Mouse (Mus musculus): ENCODE data around the gene Plcb4. TPM values are rescaled to one million over a fixed set of nuclear protein-coding genes. Genes with fewer than 3 reads are reported as not detected.
A peak's percentile ranks its signal among the peaks of the same experiment; 100 is the strongest.
"Not testable (repeated sequence)": the region's sequence is repeated elsewhere in the genome, so short reads cannot be mapped to it uniquely, and the experiment has no call there.

Plcb4 gene
- polyA plus RNA-seq, 1 experiment from 2014 or later: 44.9 TPM

DNA sequence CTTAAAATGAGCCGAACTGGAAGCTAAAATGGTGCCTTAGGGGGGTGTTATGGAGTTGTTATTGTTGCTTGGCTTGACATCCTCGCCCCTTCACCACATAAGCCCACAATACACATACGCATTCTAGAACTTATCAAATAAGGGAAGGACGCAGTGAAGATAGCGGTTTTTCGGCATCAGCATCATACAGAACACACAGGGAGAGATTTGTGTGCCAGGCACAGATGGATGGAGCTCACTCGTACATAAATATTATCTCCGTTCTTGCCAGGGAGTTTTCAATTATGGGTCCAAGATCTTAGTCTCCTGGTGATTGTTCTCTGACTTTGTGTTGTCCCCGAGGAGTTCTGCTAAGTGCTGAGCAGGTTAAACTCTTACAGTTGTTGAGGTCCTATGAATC is 50.0 kb downstream of the Plcb4 start:
- Histone ChIP-seq H3K27ac (replicated peaks in 1 of 2; ENCODE audit: control insufficient read depth in 1 of 2, insufficient read depth in 1 of 2, low read depth in 2 of 2, low read length in 2 of 2) (no peak overlapping the region), H3K4me3 (ENCODE audit: control insufficient read depth in 1 of 2, insufficient read depth in 1 of 2, low read depth in 1 of 2, low read length in 2 of 2) (no peak overlapping the region), H3K36me3 (ENCODE audit: control insufficient read depth, insufficient read depth, low read length) (no peaks in the 10 kb centered on the region), H3K4me1 (ENCODE audit: control insufficient read depth in 2 of 2, insufficient read depth in 2 of 2, low read length in 2 of 2) (peaks cover 14 to 42% of the 10 kb centered on the region in 2 experiments), H3K27me3 (ENCODE audit: control insufficient read depth, insufficient read depth, low read length) (no peaks in the 10 kb centered on the region), H3K4me2 (ENCODE audit: low read length) (no peak overlapping the region), H3K9me3 (ENCODE audit: control insufficient read depth, low read length) (no peaks in the 10 kb centered on the region), H3K9ac (ENCODE audit: low read length) (no peak overlapping the region)
- 80% methylated on average over 9 of the region's 9 CpGs for WGBS
- ATAC-seq (ENCODE audit: insufficient number of reproducible peaks, insufficient read depth, low FRiP score, low read depth): no peak

GRCm38 (mm10) chr2:135709736-135710135 is 50.9 kb downstream of the Plcb4 start:
- H3K36me3 ChIP-seq (ENCODE audit: control insufficient read depth, insufficient read depth, low read length); H3K4me3 ChIP-seq (ENCODE audit: control insufficient read depth in 1 of 2, insufficient read depth in 1 of 2, low read depth in 1 of 2, low read length in 2 of 2); H3K4me2 ChIP-seq (ENCODE audit: low read length); H3K9ac ChIP-seq (ENCODE audit: low read length); H3K9me3 ChIP-seq (ENCODE audit: control insufficient read depth, low read length); H3K27me3 ChIP-seq (ENCODE audit: control insufficient read depth, insufficient read depth, low read length); H3K27ac ChIP-seq (replicated peaks in 1 of 2; ENCODE audit: control insufficient read depth in 1 of 2, insufficient read depth in 1 of 2, low read depth in 2 of 2, low read length in 2 of 2); ATAC-seq (ENCODE audit: insufficient number of reproducible peaks, insufficient read depth, low FRiP score, low read depth): not testable (repeated sequence)
- peaks cover 14 to 42% of the 10 kb centered on the region in 2 experiments for H3K4me1 ChIP-seq (ENCODE audit: control insufficient read depth in 2 of 2, insufficient read depth in 2 of 2, low read length in 2 of 2)

DNA sequence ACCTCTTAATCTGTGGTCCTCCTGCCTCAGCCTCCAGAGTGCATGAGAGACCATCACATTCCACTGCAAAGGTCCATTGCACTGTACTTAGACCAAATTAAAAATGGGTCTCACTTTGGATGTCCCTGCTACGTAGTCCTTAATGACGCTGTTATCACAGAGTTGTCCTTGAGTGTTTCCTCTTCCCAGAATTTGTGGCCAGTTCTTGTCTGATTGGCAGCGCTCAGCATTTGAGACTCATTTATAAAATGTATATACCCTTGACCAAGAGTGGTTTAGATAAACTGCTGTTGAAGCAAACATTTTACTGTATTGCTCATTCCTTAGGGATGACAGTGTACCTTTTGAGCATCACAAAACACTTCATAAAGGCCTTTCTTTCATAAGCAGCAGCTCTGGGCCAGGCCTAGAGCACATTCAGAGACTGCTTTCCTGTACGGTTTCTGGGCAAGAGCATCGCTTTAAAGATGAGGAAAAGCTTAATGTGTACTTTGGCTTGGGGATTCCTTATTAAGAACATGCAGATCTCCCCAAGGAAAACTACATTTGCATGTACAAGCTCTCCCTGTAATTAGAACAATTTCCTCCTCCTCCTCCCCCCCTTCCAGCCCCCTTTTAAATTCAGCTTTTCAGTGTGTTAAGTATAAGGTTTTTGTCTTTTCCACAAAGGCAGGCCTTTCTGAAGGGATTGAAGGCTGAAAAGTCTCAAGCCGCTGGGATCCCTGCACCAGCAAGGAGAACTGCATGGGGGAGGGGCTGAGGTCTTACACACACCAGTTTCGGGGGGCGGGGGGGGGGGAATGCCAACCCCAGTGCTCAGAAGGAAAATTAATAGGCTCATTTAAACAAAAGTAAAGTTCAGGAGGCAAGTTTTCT is 52.5 kb downstream of the Plcb4 start:
- Histone ChIP-seq H3K27me3 (ENCODE audit: control insufficient read depth, insufficient read depth, low read length) (no peaks in the 10 kb centered on the region), H3K9me3 (ENCODE audit: control insufficient read depth, low read length) (no peaks in the 10 kb centered on the region), H3K4me2 (ENCODE audit: low read length) (peak overlapping the region; percentile 53), H3K9ac (ENCODE audit: low read length) (peak overlapping the region; percentile 65), H3K4me3 (ENCODE audit: control insufficient read depth in 1 of 2, insufficient read depth in 1 of 2, low read depth in 1 of 2, low read length in 2 of 2) (peak overlapping the region in 1 of 2 experiments; percentile 16; a peak in 2 of 4 replicates), H3K27ac (replicated peaks in 1 of 2; ENCODE audit: control insufficient read depth in 1 of 2, insufficient read depth in 1 of 2, low read depth in 2 of 2, low read length in 2 of 2) (peak overlapping the region; percentile 88 to 93), H3K4me1 (ENCODE audit: control insufficient read depth in 2 of 2, insufficient read depth in 2 of 2, low read length in 2 of 2) (peaks cover 13 to 42% of the 10 kb centered on the region in 2 experiments), H3K36me3 (ENCODE audit: control insufficient read depth, insufficient read depth, low read length) (no peaks in the 10 kb centered on the region)
- WGBS: 22% methylated on average over 8 of the region's 8 CpGs
- ATAC-seq (ENCODE audit: insufficient number of reproducible peaks, insufficient read depth, low FRiP score, low read depth): 0 out of 2 replicates have a peak, but pooled peaks have one; percentile 52

- ATAC-seq (ENCODE audit: insufficient number of reproducible peaks, insufficient read depth, low FRiP score, low read depth): peak; percentile 83
- H3K9ac ChIP-seq (ENCODE audit: low read length): peak overlapping the region; percentile 65; the same call in 1 of the 2 replicates
- H3K27me3 ChIP-seq (ENCODE audit: control insufficient read depth, insufficient read depth, low read length): no peaks in the 10 kb centered on the region
- H3K4me2 ChIP-seq (ENCODE audit: low read length): peak overlapping the region; percentile 53
- 5% methylated on average over 8 of the region's 8 CpGs for WGBS
- H3K9me3 ChIP-seq (ENCODE audit: control insufficient read depth, low read length): no peaks in the 10 kb centered on the region
- H3K27ac ChIP-seq (replicated peaks in 1 of 2; ENCODE audit: control insufficient read depth in 1 of 2, insufficient read depth in 1 of 2, low read depth in 2 of 2, low read length in 2 of 2): peak overlapping the region; percentile 8 to 93; a peak in 2 of 4 replicates
- H3K36me3 ChIP-seq (ENCODE audit: control insufficient read depth, insufficient read depth, low read length): no peaks in the 10 kb centered on the region
- H3K4me1 ChIP-seq (ENCODE audit: control insufficient read depth in 2 of 2, insufficient read depth in 2 of 2, low read length in 2 of 2): peaks cover 14 to 48% of the 10 kb centered on the region in 2 experiments
- H3K4me3 ChIP-seq (ENCODE audit: control insufficient read depth in 1 of 2, insufficient read depth in 1 of 2, low read depth in 1 of 2, low read length in 2 of 2): peak overlapping the region in 1 of 2 experiments; percentile 16; a peak in 2 of 4 replicates
These were observed 53.1 kb downstream of the Plcb4 start for GRCm38 (mm10) chr2:135711925-135712288.

DNA sequence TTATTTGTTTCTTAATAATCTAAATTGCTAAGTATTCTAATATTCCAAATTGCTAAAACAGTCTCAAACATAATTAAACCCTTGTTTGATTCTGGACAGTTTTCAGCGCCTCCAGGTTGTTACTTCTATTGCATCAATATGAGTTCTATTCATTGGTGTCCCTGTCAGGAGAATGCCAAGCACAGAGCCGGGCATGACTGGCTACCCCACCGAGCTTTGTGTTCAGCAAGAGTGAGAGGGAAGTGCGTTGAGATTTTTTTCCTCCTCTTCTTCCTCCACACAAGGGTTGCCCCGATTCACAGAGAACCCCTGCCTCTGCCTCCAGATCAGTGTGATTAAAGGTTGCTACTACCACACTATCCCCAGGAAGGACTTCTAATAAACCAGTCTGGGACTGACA is 53.5 kb downstream of the Plcb4 start:
- Histone ChIP-seq H3K4me3 (ENCODE audit: control insufficient read depth in 1 of 2, insufficient read depth in 1 of 2, low read depth in 1 of 2, low read length in 2 of 2) (no peak overlapping the region), H3K9me3 (ENCODE audit: control insufficient read depth, low read length) (no peaks in the 10 kb centered on the region), H3K36me3 (ENCODE audit: control insufficient read depth, insufficient read depth, low read length) (no peaks in the 10 kb centered on the region), H3K9ac (ENCODE audit: low read length) (peak overlapping the region; percentile 39; the same call in 1 of the 2 replicates), H3K4me1 (ENCODE audit: control insufficient read depth in 2 of 2, insufficient read depth in 2 of 2, low read length in 2 of 2) (peaks cover 17 to 51% of the 10 kb centered on the region in 2 experiments), H3K27me3 (ENCODE audit: control insufficient read depth, insufficient read depth, low read length) (no peaks in the 10 kb centered on the region), H3K27ac (replicated peaks in 1 of 2; ENCODE audit: control insufficient read depth in 1 of 2, insufficient read depth in 1 of 2, low read depth in 2 of 2, low read length in 2 of 2) (peak overlapping the region in 1 of 2 experiments; percentile 93; a peak in 1 of 4 replicates), H3K4me2 (ENCODE audit: low read length) (peak overlapping the region; percentile 53)
- 36% methylated on average over 5 of the region's 5 CpGs for WGBS
- no peak for ATAC-seq (ENCODE audit: insufficient number of reproducible peaks, insufficient read depth, low FRiP score, low read depth)

DNA sequence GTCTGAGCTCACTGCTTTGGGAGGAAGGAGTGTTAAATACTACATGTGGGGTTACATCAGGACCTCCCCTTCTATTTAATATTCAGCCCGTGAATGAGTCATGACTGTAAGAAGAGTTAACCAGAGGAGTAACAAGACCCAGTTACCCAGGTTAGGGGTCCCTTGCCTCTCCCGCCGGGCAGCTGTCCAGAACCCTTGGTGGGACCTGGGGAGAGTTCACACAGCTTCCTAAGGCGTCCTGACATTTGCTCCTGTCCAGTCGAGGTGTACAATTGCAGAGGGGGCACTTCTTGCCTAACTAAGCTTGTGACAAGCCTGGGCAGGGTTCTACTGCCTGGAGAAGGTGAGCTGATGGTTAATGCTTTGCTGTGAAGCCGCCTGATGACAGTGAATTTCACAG is 54.1 kb downstream of the Plcb4 start:
- ATAC-seq (ENCODE audit: insufficient number of reproducible peaks, insufficient read depth, low FRiP score, low read depth): no peak
- Histone ChIP-seq H3K4me2 (ENCODE audit: low read length) (no peak overlapping the region), H3K36me3 (ENCODE audit: control insufficient read depth, insufficient read depth, low read length) (no peaks in the 10 kb centered on the region), H3K27ac (replicated peaks in 1 of 2; ENCODE audit: control insufficient read depth in 1 of 2, insufficient read depth in 1 of 2, low read depth in 2 of 2, low read length in 2 of 2) (no peak overlapping the region), H3K27me3 (ENCODE audit: control insufficient read depth, insufficient read depth, low read length) (no peaks in the 10 kb centered on the region), H3K4me3 (ENCODE audit: control insufficient read depth in 1 of 2, insufficient read depth in 1 of 2, low read depth in 1 of 2, low read length in 2 of 2) (no peak overlapping the region), H3K9me3 (ENCODE audit: control insufficient read depth, low read length) (no peaks in the 10 kb centered on the region), H3K9ac (ENCODE audit: low read length) (no peak overlapping the region), H3K4me1 (ENCODE audit: control insufficient read depth in 2 of 2, insufficient read depth in 2 of 2, low read length in 2 of 2) (peaks cover 22 to 56% of the 10 kb centered on the region in 2 experiments)
- WGBS: 66% methylated on average over 6 of the region's 6 CpGs

GRCm38 (mm10) chr2:135716180-135716579 is 57.4 kb downstream of the Plcb4 start:
- WGBS: 62% methylated on average over 4 of the region's 4 CpGs
- 0 out of 2 replicates have a peak overlapping the region, but pooled peaks have one; percentile 8 for H3K9ac ChIP-seq (ENCODE audit: low read length)

More at GRCm38 (mm10) chr2:135716180-135716579, 57.4 kb downstream of the Plcb4 start:
- Histone ChIP-seq H3K4me3 (ENCODE audit: control insufficient read depth in 1 of 2, insufficient read depth in 1 of 2, low read depth in 1 of 2, low read length in 2 of 2) (no peak overlapping the region), H3K36me3 (ENCODE audit: control insufficient read depth, insufficient read depth, low read length) (no peaks in the 10 kb centered on the region), H3K4me1 (ENCODE audit: control insufficient read depth in 2 of 2, insufficient read depth in 2 of 2, low read length in 2 of 2) (peaks cover 20 to 43% of the 10 kb centered on the region in 2 experiments), H3K4me2 (ENCODE audit: low read length) (0 out of 2 replicates have a peak overlapping the region, but pooled peaks have one; percentile 8), H3K27me3 (ENCODE audit: control insufficient read depth, insufficient read depth, low read length) (no peaks in the 10 kb centered on the region), H3K27ac (replicated peaks in 1 of 2; ENCODE audit: control insufficient read depth in 1 of 2, insufficient read depth in 1 of 2, low read depth in 2 of 2, low read length in 2 of 2) (peak overlapping the region in 1 of 2 experiments; percentile 24; a peak in 1 of 4 replicates), H3K9me3 (ENCODE audit: control insufficient read depth, low read length) (no peaks in the 10 kb centered on the region)
- ATAC-seq (ENCODE audit: insufficient number of reproducible peaks, insufficient read depth, low FRiP score, low read depth): no peak

Data from heart, embryonic 14.5 days (tissue).